Mouse (Mus musculus) splenic B cell, adult 2 months (primary cell): ENCODE results near the gene Ctnnb1.

Source experiments
- DNase-seq: peaks from one replicate; pipeline ENCODE4 v3.0.0-alpha.2; 2011; ENCODE audit warnings: low read depth, low spot score
- H3K27me3 ChIP-seq: 2 replicates; pipeline ENCODE4 v1.6.1; 2012; ENCODE audit warnings: mild to moderate bottlenecking, low read length, moderate library complexity, mixed read lengths; ENCODE audit not compliant: control insufficient read depth, poor library complexity, insufficient read depth, severe bottlenecking
- H3K36me3 ChIP-seq: 2 replicates; pipeline ENCODE4 v1.6.1; 2012; ENCODE audit warnings: mild to moderate bottlenecking, low read length, moderate library complexity, mixed read lengths; ENCODE audit not compliant: control insufficient read depth, poor library complexity, insufficient read depth, severe bottlenecking

The Ctnnb1 gene

GRCm38 (mm10) chr9:120988088-120988487 is 59.1 kb downstream of the Ctnnb1 start:
- DNase-seq = no peak
- Histone ChIP-seq H3K36me3 (no peaks in the 10 kb centered on the region), H3K27me3 (no peaks in the 10 kb centered on the region)

GRCm38 (mm10) chr9:120989806-120990700 is 61.0 kb downstream of the Ctnnb1 start:
- no peak for DNase-seq
- Histone ChIP-seq H3K27me3 (no peaks in the 10 kb centered on the region), H3K36me3 (no peaks in the 10 kb centered on the region)

GRCm38 (mm10) chr9:120991801-120992200 is 62.8 kb downstream of the Ctnnb1 start:
- Histone ChIP-seq H3K36me3 (no peaks in the 10 kb centered on the region), H3K27me3 (no peaks in the 10 kb centered on the region)
- DNase-seq = no peak

DNA sequence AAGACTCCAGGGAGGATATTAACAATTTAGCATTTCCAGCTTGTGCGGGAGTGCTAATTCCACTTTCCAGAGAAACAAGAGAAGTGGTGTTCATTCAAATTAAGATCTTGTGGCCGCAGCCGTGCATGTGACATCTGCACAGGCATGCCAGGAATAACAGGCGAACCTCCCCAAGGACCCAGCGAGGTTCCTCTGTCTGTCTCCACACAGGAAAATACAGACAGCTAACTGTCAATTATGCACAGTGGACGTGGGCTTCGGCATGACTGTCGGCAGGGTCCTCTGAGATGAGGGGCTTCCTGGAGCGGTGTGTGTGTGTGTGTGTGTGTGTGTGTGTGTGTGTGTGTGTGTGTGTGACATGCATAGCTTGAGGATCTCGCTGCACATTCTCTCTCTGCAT is 64.0 kb downstream of the Ctnnb1 start:
- Histone ChIP-seq H3K27me3 (no peaks in the 10 kb centered on the region), H3K36me3 (no peaks in the 10 kb centered on the region)
- no peak for DNase-seq

DNA sequence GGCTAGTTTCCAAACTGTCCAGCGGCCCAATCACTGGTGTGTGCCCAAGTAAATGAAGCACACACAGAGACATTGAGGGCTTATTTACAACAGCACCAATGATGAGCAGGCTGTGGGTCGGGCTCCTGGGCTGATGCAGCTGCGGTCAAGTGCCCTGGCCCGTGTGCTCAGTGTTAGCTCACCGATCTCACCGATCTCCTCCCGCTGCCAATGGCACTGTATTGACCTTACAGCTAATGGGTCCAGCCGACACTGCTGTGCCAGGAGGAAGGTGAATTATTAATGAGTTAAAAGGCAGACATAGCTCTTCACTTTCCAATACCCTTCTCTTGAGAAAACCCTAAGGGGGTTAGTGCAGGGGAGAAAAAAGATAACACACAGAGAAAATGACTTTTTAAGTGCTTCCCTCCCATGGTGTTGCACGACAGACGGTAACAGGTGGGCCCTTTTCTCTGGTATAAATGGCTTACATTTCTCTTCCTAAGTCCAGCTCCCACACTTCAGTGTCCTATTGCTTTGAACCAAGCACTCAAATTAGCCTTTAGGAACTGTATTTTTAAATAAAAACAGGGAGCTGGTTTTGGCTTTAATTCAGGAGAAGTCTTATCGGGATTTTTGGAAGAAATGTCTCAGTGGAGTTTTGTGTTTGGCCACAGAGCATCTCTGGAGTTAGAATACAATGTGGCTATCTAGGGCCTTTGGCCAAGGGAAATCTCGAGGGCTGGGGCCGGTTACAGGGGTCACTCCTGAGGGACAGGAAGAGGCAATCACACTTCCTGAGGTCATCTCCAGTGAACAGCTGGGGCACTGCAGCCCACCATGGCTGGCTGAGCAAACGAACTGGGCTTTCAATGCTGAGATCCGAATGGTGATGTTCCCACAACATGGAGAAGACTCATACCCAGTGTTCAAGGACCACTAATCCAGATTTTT is 65.5 kb downstream of the Ctnnb1 start:
- H3K27me3 ChIP-seq = no peaks in the 10 kb centered on the region
- no peak for DNase-seq
- no peaks in the 10 kb centered on the region for H3K36me3 ChIP-seq

DNA sequence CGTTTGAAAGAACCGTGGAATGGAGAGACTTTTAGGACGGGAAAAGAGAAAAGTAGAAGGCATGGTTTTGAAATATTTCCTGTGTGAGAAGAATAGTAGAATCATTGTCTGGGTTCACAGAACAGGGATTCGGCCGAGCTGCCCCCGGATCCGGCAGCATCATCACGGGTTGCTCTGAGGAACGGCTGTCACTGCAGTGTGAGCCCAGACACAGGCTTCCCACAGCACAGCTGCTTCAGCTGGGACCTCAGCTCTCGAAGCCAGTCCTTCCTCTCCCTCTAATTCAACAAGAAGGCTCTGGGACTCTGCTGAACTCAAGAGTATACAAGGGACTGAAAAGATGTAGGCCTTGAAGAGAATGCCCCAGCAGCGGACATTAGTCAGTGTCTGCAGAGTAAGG is 69.7 kb downstream of the Ctnnb1 start:
- no peak for DNase-seq
- Histone ChIP-seq H3K36me3 (no peaks in the 10 kb centered on the region), H3K27me3 (no peaks in the 10 kb centered on the region)

DNA sequence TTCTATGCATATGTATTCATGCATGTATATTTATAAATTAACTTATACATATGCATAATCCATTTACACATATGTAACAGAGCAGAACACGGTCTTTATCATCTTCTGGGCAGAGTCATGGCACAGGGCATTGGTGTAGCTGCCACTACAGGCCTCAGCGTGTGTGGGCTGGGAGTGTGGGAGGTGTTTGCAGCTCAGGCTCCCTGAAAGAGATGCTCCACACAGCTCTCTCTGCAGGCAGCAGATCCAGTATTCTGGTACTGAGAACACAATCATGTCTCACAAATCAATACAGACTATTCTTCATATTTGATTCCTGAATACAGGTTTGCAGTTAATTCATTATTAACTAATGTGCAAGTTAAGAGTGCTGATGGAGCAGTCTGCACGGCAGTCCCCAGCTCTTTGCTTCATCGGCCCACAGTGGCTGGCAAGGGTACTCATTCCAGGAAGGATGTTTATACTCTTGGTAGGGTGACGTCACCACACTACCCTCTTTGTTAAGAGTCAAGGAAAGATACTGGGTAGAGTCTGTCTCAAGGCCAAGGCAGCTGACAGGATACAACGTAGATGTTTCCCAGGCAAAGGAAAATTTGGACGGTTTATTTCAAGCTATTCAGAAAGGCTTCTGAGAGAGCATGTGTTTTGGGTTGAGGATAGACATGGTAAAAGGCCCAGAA is 71.8 kb downstream of the Ctnnb1 start:
- H3K36me3 ChIP-seq = no peaks in the 10 kb centered on the region
- H3K27me3 ChIP-seq = no peaks in the 10 kb centered on the region
- DNase-seq = no peak

DNA sequence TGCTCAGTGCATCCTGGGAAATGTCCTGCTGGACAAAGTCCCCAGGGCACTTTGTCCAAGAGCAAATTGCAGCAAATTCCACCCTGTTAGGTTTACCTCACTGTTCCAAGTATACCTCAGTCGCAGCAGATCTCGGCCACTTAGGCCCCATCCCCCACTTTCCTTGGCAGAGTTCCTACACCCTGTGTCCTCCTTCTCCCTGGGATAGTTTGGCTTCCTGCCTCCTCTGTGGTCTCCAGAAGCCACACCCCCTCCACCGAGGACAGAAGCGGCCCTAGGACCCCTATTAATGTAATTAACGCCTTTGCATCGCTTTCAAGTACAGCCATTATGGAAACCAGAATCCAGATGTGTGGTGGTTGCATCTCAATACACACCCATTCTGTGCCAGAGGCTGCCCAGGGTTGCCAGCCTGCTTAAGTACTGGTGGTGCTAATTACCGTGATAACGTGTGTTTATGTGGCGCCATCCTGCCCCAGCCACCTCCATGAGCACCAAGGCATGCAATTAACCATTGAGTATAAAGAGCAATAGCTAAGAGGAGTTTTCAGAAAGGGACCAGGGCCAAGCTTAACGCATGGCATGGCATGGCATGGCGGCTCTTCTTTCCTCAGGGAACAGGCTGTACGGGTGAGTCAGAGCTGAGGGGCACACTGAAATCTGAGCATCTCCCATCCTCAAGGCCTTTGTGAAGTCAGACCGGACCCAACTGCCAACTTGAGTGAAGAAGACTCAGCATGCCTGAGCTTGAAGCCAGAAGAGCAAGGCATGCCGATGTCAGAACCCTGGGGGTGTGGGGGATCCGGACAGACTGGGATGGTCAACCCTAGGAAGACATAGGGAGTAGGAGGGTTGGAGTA is 72.9 kb downstream of the Ctnnb1 start:
- no peaks in the 10 kb centered on the region for H3K27me3 ChIP-seq
- DNase-seq = no peak
- no peaks in the 10 kb centered on the region for H3K36me3 ChIP-seq

DNA sequence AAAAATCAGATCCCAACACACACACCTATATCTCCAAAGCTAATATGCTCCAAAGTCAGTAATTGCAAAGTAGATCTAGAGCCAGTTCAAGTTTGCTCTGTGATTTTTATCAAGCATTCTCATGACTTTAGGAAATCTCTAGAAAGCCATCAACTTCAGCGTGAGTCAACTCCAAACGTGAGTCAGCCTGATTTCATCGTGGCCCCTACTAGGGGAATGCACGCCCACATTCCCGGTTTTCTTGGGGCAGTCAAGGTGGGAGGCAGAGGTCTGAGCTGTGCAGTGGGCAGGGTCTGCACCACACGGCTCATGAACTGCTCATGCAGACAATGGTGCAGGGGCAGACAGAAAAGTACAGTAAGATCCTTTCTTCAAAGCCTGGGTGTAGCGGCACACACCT is 76.9 kb downstream of the Ctnnb1 start:
- DNase-seq = no peak
- no peaks in the 10 kb centered on the region for H3K36me3 ChIP-seq
- H3K27me3 ChIP-seq = no peaks in the 10 kb centered on the region; the same call in 1 of the 2 replicates
